Mouse (Mus musculus) E14TG2a.4 (cell line): ENCODE data around the gene Per2.

Experiments
- CTCF ChIP-seq: conservative IDR thresholded peaks from 2 replicates; pipeline ENCODE4 v1.5.1; 2014; ENCODE audit warnings: low read length
- NANOG ChIP-seq: IDR thresholded peaks from 2 replicates; pipeline ENCODE4 v1.6.1; 2014; ENCODE audit warnings: borderline replicate concordance, low read length, mixed read lengths
- POU5F1 ChIP-seq: IDR thresholded peaks from 2 replicates; pipeline ENCODE4 v1.6.1; 2014; ENCODE audit warnings: low read length, borderline replicate concordance

DNA sequence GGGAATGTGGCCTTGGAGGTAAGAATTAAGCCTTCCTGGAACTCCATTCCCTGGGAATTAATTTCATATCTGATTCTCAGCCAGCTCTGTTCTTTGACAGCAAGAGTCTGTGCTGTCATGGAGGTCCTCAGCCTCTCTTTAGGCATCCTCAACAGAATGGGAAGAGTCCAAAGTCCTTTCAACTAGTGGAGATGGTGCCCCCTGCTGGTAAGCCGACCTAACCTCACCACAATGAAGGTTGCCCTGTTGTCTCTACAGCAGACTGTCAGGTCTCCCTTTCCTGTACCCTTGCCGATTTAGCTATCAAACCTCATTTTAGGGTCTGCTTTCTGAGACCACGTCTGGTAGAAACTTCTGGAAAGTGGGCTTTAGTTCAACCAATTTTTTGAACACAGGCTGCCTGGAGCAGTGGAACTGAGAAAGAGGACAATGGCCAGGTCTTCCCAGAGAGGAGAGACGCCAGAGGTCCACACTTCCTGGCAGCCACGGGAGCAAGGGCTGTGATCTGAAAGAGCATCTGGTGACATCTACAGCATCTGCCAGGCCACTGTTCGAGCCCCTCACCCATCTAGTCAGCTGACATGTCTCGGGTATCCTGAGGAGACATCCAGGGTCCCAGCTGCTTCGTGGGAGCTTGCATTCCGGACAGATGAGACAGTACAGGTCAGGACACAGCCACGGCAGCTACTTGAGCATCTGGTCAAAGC is 24.3 kb upstream of the Per2 start:
- peak; percentile 78 for TF ChIP-seq CTCF
- TF ChIP-seq NANOG: no peak
- no peak for TF ChIP-seq POU5F1
